Mouse (Mus musculus) midbrain, embryonic 12.5 days (tissue): ENCODE measurements around the gene Lcmt2. TPM values are rescaled to one million over a fixed set of nuclear protein-coding genes. Genes with fewer than 3 reads are reported as not detected.

Source experiments
- ATAC-seq: fragments of 200-750 bp; cut with Nextera tagmentation; 2 replicates; pipeline ENCODE4 v1.8.0; 2017; ENCODE audit warnings: low read depth, moderate TSS enrichment, moderate library complexity; ENCODE audit not compliant: low FRiP score
- H3K27ac ChIP-seq: fragments of 300-500 bp; sonication (generic); replicated peaks from 2 replicates; pipeline ENCODE4 v1.5.1; 2016; ENCODE audit warnings: mild to moderate bottlenecking
- H3K27me3 ChIP-seq: fragments of 300-500 bp; sonication (generic); 2 replicates; pipeline ENCODE4 v1.6.1; 2016; ENCODE audit warnings: mild to moderate bottlenecking
- H3K36me3 ChIP-seq: fragments of 300-500 bp; sonication (generic); 2 replicates; pipeline ENCODE4 v1.6.1; 2016
- H3K4me1 ChIP-seq: fragments of 300-500 bp; sonication (generic); 2 replicates; pipeline ENCODE4 v1.6.1; 2016
- H3K4me2 ChIP-seq: fragments of 300-500 bp; sonication (generic); replicated peaks from 2 replicates; pipeline ENCODE4 v1.6.1; 2016; ENCODE audit warnings: mild to moderate bottlenecking, moderate library complexity
- H3K4me3 ChIP-seq: fragments of 300-500 bp; sonication (generic); 2 replicates; pipeline ENCODE4 v1.5.1; 2016; ENCODE audit warnings: mild to moderate bottlenecking
- H3K9ac ChIP-seq: fragments of 300-500 bp; sonication (generic); replicated peaks from 2 replicates; pipeline ENCODE4 v1.6.1; 2016; ENCODE audit warnings: mild to moderate bottlenecking, moderate library complexity
- H3K9me3 ChIP-seq: fragments of 300-500 bp; sonication (generic); 2 replicates; pipeline ENCODE4 v1.6.1; 2016; ENCODE audit warnings: mild to moderate bottlenecking
- WGBS: fragments of 180-500 bp; shearing (Covaris S2); methylation state at CpG from one replicate; pipeline ENCODE4 v1.1.7; 2016; 5-methylcytosine and 5-hydroxymethylcytosine counted together
- polyA plus RNA-seq: library from polyadenylated mRNA; unstranded; fragments of >200 nt; fragmentation: Nextera tagmentation; extraction: Ambion mirVana; gene quantifications from 2 replicates; pipeline ENCODE4 v1.2.1, GENCODE M21; 2016

Lcmt2 gene
- polyA plus RNA-seq, 1 experiment from 2014 or later = 24.2 TPM

DNA sequence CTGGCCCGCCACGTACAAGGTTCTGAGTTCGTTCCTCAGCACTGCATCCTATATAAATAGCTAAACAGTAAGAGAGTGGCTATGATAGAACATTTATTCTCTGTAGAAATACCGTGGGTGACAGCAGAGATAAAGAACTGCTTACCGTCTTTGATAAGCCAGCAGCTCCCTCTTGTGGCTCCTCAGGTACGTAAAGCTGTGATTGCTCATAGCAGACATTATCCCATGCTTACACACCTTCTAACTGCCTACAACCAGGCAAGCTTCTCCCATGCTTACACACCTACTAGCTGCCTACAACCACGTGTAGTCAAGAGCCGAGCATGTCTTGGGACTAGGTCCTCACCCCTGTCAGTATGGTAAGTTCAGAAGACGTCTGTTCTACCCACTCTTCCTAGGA is 38.4 kb downstream of the Lcmt2 start:
- Histone ChIP-seq H3K27ac (no peak overlapping the region), H3K4me3 (no peak overlapping the region), H3K4me1 (no peaks in the 10 kb centered on the region), H3K9ac (no peak overlapping the region), H3K36me3 (no peaks in the 10 kb centered on the region), H3K27me3 (no peaks in the 10 kb centered on the region), H3K9me3 (no peaks in the 10 kb centered on the region), H3K4me2 (no peak overlapping the region)
- 29% methylated on average over 9 of the region's 9 CpGs for WGBS
- ATAC-seq = no peak

DNA sequence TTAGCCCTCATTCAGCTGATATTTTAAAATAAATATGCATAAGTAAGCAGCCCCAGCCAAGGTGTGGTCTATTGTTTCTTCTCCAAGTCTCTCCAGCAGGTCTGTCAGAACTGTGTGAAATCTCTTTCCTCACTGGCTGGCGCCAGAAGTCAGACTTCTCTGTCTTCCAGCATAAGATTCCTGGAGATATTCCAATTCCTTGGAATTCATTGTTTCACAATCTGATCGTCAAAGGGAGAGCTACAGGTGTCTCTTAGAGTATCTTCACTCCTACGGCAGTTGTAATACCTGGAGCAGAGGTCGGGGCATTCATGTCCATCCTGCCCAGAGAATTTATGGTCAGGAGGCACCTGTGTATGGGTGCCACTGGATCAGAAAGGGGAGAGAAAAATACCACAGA is 50.7 kb downstream of the Lcmt2 start:
- 75% methylated on average over 4 of the region's 4 CpGs for WGBS

DNA sequence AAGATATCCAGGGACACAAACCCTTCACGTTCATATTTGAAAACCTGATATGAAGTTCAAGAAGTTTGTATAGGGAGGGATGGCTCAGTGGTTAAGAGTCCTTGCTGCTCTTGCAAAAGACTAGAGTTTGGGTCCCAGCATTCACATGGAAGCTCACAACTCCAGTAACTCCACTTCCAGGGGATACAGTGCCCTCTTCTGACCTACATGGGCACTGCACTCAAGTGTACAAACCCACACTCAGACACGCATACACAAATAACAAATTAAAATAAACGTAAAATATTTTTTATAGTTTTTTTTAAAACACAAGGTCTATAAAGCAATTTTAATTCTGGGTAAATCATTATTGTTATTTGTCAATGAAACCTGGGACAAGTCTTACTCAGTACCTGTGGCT is 51.9 kb downstream of the Lcmt2 start:
- Histone ChIP-seq H3K9me3 (no peaks in the 10 kb centered on the region), H3K4me2 (no peak overlapping the region), H3K36me3 (no peaks in the 10 kb centered on the region), H3K27ac (no peak overlapping the region), H3K4me1 (no peaks in the 10 kb centered on the region), H3K9ac (no peak overlapping the region), H3K4me3 (no peak overlapping the region), H3K27me3 (no peaks in the 10 kb centered on the region; the same call in 1 of the 2 replicates)
- no peak for ATAC-seq
- WGBS = 91% methylated on average over 3 of the region's 3 CpGs

More for the DNA sequence above, 50.7 kb downstream of the Lcmt2 start:
- Histone ChIP-seq H3K36me3 (no peaks in the 10 kb centered on the region), H3K27ac (no peak overlapping the region), H3K4me1 (no peaks in the 10 kb centered on the region), H3K27me3 (no peaks in the 10 kb centered on the region; the same call in 1 of the 2 replicates), H3K9me3 (no peaks in the 10 kb centered on the region), H3K9ac (no peak overlapping the region), H3K4me2 (no peak overlapping the region), H3K4me3 (no peak overlapping the region)
- no peak for ATAC-seq

DNA sequence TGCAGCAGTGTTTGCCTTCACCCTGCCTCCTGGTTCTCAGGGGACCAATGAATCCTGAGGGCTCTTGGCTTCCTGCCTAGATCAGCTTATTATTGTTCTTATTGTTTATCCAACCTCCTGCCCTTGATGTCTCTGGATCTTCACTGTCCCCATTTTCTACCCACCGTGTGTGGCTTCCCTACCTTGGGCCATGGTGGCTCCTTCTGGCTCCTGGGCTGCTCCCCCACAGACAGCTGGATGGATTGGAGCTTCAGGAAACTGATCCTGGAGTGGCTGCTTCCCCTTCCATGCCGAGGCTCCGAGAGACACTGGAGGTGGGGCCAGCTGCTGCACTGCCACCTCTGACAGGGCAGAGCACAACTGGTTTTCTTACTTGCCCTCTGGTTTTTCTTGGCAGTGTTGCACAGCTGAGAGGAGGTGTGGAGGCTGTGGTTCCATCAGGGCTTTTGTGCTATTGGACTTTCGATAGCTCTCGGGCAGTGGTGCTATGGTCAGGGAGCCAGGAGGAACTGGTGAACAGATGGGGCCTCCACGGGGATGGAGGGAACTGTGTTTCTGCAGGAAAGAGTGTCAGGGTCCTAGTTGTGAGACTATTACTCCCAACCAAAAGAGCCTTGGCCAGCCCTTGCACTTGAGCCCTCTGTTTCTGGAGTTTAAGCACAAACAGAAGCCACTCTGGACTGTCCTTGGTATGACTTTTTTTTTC is 54.8 kb downstream of the Lcmt2 start, which contains the start of gene Tgm5:
Gene Tgm5, minus strand, starts transcription at position 362 of the 706 bp plus-strand sequence.
- WGBS = 54% methylated on average over 6 of the region's 6 CpGs
- no peaks in the 10 kb centered on the region for H3K27me3 ChIP-seq
- no peak within 1 kb of the TSS for H3K4me2 ChIP-seq
- no peak within 1 kb of the TSS for H3K9ac ChIP-seq
- no peak for ATAC-seq
- no peak within 1 kb of the TSS for H3K27ac ChIP-seq
- no peaks in the 10 kb centered on the region for H3K36me3 ChIP-seq
- no peaks in the 10 kb centered on the region for H3K4me1 ChIP-seq
- H3K4me3 ChIP-seq = no peak within 1 kb of the TSS
- no peaks in the 10 kb centered on the region for H3K9me3 ChIP-seq

DNA sequence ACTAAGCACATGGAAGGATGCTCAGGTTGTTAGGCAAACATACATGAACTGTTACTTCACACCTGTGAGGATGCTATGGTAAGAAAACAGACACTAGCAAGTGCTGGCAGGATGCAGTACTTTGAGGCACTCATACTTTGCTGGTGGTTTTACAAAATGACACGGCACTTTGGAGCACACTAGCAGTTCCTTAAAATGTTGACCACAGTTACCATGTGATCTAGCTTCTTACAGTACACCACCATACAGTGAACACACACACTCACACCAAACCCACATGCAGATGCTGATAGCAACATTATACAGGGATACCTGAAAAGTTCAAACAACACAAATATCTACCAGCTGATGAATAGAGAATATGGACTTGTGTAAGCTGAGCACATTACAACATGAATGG is 57.8 kb downstream of the Lcmt2 start:
- H3K36me3 ChIP-seq = no peaks in the 10 kb centered on the region
- no peak for ATAC-seq
- no peak overlapping the region for H3K9ac ChIP-seq
- WGBS = 86% methylated on average over 1 of the region's 1 CpGs
- no peak overlapping the region for H3K4me2 ChIP-seq
- H3K9me3 ChIP-seq = no peaks in the 10 kb centered on the region
- H3K27me3 ChIP-seq = no peaks in the 10 kb centered on the region
- no peak overlapping the region for H3K4me3 ChIP-seq
- H3K4me1 ChIP-seq = no peaks in the 10 kb centered on the region
- H3K27ac ChIP-seq = no peak overlapping the region

Other genes starting within 250 kb of the Lcmt2 start
- gene Ubr1, start 169.9 kb downstream of the Lcmt2 start, polyA plus RNA-seq = 34.1 and 34.4 TPM in 2 replicates
- gene Tmem62, start 163.6 kb downstream of the Lcmt2 start, polyA plus RNA-seq = 5.7 and 6.2 TPM in 2 replicates
- 53.1 and 53.5 TPM in 2 replicates for gene Ccndbp1, start 132.2 kb downstream of the Lcmt2 start, polyA plus RNA-seq
- 4.0 and 5.5 TPM in 2 replicates for gene Epb42, start 103.6 kb downstream of the Lcmt2 start, polyA plus RNA-seq
- not detected in 2 replicates for gene Tgm5, start 54.8 kb downstream of the Lcmt2 start, polyA plus RNA-seq
- gene Tgm7, start 30.9 kb downstream of the Lcmt2 start, polyA plus RNA-seq = not detected in 2 replicates
- gene Adal, start 225 bp downstream of the Lcmt2 start, polyA plus RNA-seq = 29.7 and 34.4 TPM in 2 replicates
- 81.9 and 82.5 TPM in 2 replicates for gene Tubgcp4, start 30.0 kb upstream of the Lcmt2 start, polyA plus RNA-seq
- 14.3 TPM in 2 replicates for gene Zscan29, start 30.5 kb upstream of the Lcmt2 start, polyA plus RNA-seq
- 230 and 245 TPM in 2 replicates for gene Trp53bp1, start 130.8 kb upstream of the Lcmt2 start, polyA plus RNA-seq
- gene Map1a, start 148.9 kb upstream of the Lcmt2 start, polyA plus RNA-seq = 14.7 and 16.8 TPM in 2 replicates
- gene Ppip5k1, start 214.7 kb upstream of the Lcmt2 start, polyA plus RNA-seq = 13.2 and 15.1 TPM in 2 replicates
- gene Ckmt1, start 217.1 kb upstream of the Lcmt2 start, polyA plus RNA-seq = 6.4 and 7.2 TPM in 2 replicates
- gene Strc, start 246.5 kb upstream of the Lcmt2 start, polyA plus RNA-seq = not detected in 2 replicates